Mouse (Mus musculus): ENCODE results near the gene Serpinb3b. TPM values are rescaled to one million over a fixed set of nuclear protein-coding genes. Genes with fewer than 3 reads are reported as not detected.
"Not testable (repeated sequence)": the region's sequence is repeated elsewhere in the genome, so short reads cannot be mapped to it uniquely, and the experiment has no call there.

The Serpinb3b gene
- polyA plus RNA-seq (2016; fragmentation: Nextera tagmentation; extraction: Ambion mirVana) = not detected in 2 replicates

DNA sequence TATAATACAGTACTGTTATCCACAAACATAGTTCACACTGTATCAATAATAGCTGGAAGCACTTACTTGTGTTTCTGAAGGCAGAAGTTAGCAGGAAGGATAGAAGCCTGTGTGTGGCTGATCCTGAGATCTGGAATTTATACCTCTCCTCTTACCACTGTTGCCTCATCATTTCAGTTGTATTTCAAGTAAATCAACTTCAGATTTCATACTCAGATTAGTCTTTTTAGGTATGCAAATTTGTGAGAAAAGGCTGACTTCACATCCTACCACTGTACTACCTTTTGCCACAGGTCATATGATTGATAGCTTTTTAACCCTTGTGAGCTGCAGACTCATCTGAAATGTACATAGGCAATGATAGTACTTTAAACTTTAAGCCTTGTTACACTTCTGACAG is at the start of gene Serpinb3b, which contains the start of gene Serpinb3c:
TSS of gene Serpinb3b (minus strand) at position 101 of the 400 bp plus-strand sequence.
TSS of gene Serpinb3c (minus strand) at position 111 of the 400 bp plus-strand sequence.
- H3K36me3 ChIP-seq = not testable (repeated sequence)

GRCm38 (mm10) chr1:107243170-107243569 is 35.0 kb downstream of the Serpinb3b start:
- H3K27me3 ChIP-seq (replicated peaks); H3K4me1 ChIP-seq (replicated peaks); H3K4me3 ChIP-seq; H3K9ac ChIP-seq; H3K9me3 ChIP-seq (replicated peaks); H3K36me3 ChIP-seq; ATAC-seq (ENCODE audit: insufficient number of reproducible peaks, low FRiP score); H3K4me2 ChIP-seq; H3K27ac ChIP-seq (ENCODE audit: poor library complexity, severe bottlenecking): not testable (repeated sequence)
- WGBS = 31% methylated on average over 3 of the region's 3 CpGs

More for the DNA sequence above, at the start of gene Serpinb3b, which contains the start of gene Serpinb3c:
- H3K27ac ChIP-seq (ENCODE audit: poor library complexity, severe bottlenecking); H3K4me3 ChIP-seq; ATAC-seq (ENCODE audit: insufficient number of reproducible peaks, low FRiP score); H3K9me3 ChIP-seq (replicated peaks); H3K9ac ChIP-seq; H3K4me2 ChIP-seq; H3K27me3 ChIP-seq (replicated peaks); H3K4me1 ChIP-seq (replicated peaks): not testable (repeated sequence)

DNA sequence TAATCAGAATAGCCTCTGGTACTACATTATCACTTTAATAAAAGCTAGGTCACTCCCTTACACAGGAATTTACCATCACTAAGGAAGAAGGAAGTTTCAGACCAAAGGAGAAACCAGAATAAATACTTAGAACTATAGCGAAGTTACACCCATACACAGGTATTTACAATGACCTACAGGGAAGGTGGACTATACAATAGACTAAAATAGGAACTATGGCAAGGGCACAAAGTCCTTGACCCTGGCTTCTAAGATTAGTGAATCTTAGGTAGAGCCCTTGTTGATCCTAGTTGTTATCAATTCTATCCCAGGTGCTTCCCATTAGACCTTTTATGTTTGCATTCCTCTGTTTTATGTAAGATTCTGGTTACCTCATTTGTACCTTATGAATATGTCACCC is 60.9 kb downstream of the Serpinb3b start:
- not testable (repeated sequence) for ATAC-seq (ENCODE audit: insufficient number of reproducible peaks, low FRiP score)

DNA sequence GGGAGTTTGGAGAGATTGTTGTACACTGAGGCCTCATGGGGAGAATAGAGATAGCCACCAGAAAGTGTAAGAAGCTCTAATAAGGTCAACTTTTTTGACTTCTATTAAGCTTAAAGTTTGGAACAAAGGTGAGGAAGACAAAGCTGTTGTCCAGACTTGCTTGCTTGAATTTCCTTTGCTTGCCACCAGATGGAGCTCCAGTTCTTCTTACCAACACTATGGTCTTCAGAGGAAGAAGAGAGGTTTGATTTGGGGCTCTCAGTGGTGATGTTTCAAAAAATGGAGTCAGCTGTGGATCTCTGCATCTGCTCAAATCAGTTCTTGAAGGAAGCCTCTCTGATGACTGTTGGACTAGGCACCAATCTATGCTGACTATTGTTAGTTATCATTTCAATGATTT is 150.7 kb downstream of the Serpinb3b start:
- not testable (repeated sequence) for H3K4me3 ChIP-seq; H3K36me3 ChIP-seq; H3K4me2 ChIP-seq; H3K9me3 ChIP-seq (replicated peaks); H3K4me1 ChIP-seq (replicated peaks); H3K27ac ChIP-seq (ENCODE audit: poor library complexity, severe bottlenecking); ATAC-seq (ENCODE audit: insufficient number of reproducible peaks, low FRiP score); H3K27me3 ChIP-seq (replicated peaks); H3K9ac ChIP-seq

More for the DNA sequence above, 60.9 kb downstream of the Serpinb3b start:
- H3K4me1 ChIP-seq (replicated peaks); H3K27ac ChIP-seq (ENCODE audit: poor library complexity, severe bottlenecking); H3K4me2 ChIP-seq; H3K4me3 ChIP-seq; H3K36me3 ChIP-seq; H3K9me3 ChIP-seq (replicated peaks); H3K27me3 ChIP-seq (replicated peaks); H3K9ac ChIP-seq: not testable (repeated sequence)
- 79% methylated on average over 1 of the region's 1 CpGs for WGBS

Other genes starting within 250 kb of the Serpinb3b start
- gene Serpinb3a, start 226.1 kb downstream of the Serpinb3b start, polyA plus RNA-seq (2016; fragmentation: Nextera tagmentation; extraction: Ambion mirVana) = not detected in 2 replicates
- not detected in 2 replicates for gene Serpinb3d, start 194.9 kb downstream of the Serpinb3b start, polyA plus RNA-seq (2016; fragmentation: Nextera tagmentation; extraction: Ambion mirVana)
- gene Serpinb3c, start within 50 bp of the Serpinb3b start, polyA plus RNA-seq (2016; fragmentation: Nextera tagmentation; extraction: Ambion mirVana) = not detected in 2 replicates
- not detected in 2 replicates for gene Serpinb11, start 82.8 kb upstream of the Serpinb3b start, polyA plus RNA-seq (2016; fragmentation: Nextera tagmentation; extraction: Ambion mirVana)
- not detected in 2 replicates for gene Serpinb7, start 121.3 kb upstream of the Serpinb3b start, polyA plus RNA-seq (2016; fragmentation: Nextera tagmentation; extraction: Ambion mirVana)
- gene Serpinb2, start 233.1 kb upstream of the Serpinb3b start, polyA plus RNA-seq (2016; fragmentation: Nextera tagmentation; extraction: Ambion mirVana) = 0.24 and 0.30 TPM in 2 replicates